Mouse (Mus musculus) intestine, postnatal 0 days (tissue): ENCODE results near the gene Dact3. TPM values are rescaled to one million over a fixed set of nuclear protein-coding genes. Genes with fewer than 3 reads are reported as not detected.

Experiments
- ATAC-seq: fragments of 200-750 bp; cut with Nextera tagmentation; 2 replicates; pipeline ENCODE4 v1.8.0; 2017; ENCODE audit warnings: mild to moderate bottlenecking, moderate TSS enrichment, moderate library complexity
- H3K27ac ChIP-seq: fragments of 300-500 bp; sonication (generic); 2 replicates; pipeline ENCODE4 v1.5.1; 2014; ENCODE audit warnings: mild to moderate bottlenecking, low read depth, low read length, moderate library complexity
- H3K27me3 ChIP-seq: fragments of 300-500 bp; sonication (generic); replicated peaks from 2 replicates; pipeline ENCODE4 v1.6.1; 2014; ENCODE audit warnings: low read length, mixed read lengths; ENCODE audit not compliant: control insufficient read depth, insufficient read depth
- H3K36me3 ChIP-seq: fragments of 300-500 bp; sonication (generic); 2 replicates; pipeline ENCODE4 v1.6.1; 2014; ENCODE audit warnings: mild to moderate bottlenecking, moderate library complexity; ENCODE audit not compliant: control insufficient read depth, insufficient read depth
- H3K4me1 ChIP-seq: fragments of 300-500 bp; sonication (generic); replicated peaks from 2 replicates; pipeline ENCODE4 v1.6.1; 2014; ENCODE audit warnings: antibody characterized with exemption, low read length, mixed read lengths; ENCODE audit not compliant: control insufficient read depth, insufficient read depth
- H3K4me2 ChIP-seq: fragments of 300-500 bp; sonication (generic); replicated peaks from 2 replicates; pipeline ENCODE4 v1.6.1; 2014; ENCODE audit warnings: low read depth, mild to moderate bottlenecking, moderate library complexity
- H3K4me3 ChIP-seq: fragments of 300-500 bp; sonication (generic); 2 replicates; pipeline ENCODE4 v1.5.1; 2014; ENCODE audit warnings: low read depth, low read length
- H3K9ac ChIP-seq: fragments of 300-500 bp; sonication (generic); 2 replicates; pipeline ENCODE4 v1.6.1; 2014; ENCODE audit warnings: mild to moderate bottlenecking, low read depth, low read length
- H3K9me3 ChIP-seq: fragments of 300-500 bp; sonication (generic); 2 replicates; pipeline ENCODE4 v1.6.1; 2016; ENCODE audit warnings: mixed run types; ENCODE audit not compliant: control insufficient read depth
- CTCF ChIP-seq: sonication (generic); IDR thresholded peaks from 2 replicates; pipeline ENCODE4 v1.5.1; 2016; ENCODE audit warnings: low read depth, mild to moderate bottlenecking, control low read depth, antibody characterized with exemption, moderate library complexity
- WGBS: fragments of 180-500 bp; shearing (Covaris S2); extraction: QIAGEN DNeasy Blood & Tissue Kit; methylation state at CpG from one replicate; pipeline ENCODE4 v1.1.7; 2014; 5-methylcytosine and 5-hydroxymethylcytosine counted together
- polyA plus RNA-seq: library from polyadenylated mRNA; unstranded; fragments of >200 nt; fragmentation: Nextera tagmentation; extraction: Ambion mirVana; gene quantifications from 2 replicates; pipeline ENCODE4 v1.2.1, GENCODE M21; 2015

Gene Dact3
- polyA plus RNA-seq, 1 experiment from 2014 or later: 3.7 TPM

DNA sequence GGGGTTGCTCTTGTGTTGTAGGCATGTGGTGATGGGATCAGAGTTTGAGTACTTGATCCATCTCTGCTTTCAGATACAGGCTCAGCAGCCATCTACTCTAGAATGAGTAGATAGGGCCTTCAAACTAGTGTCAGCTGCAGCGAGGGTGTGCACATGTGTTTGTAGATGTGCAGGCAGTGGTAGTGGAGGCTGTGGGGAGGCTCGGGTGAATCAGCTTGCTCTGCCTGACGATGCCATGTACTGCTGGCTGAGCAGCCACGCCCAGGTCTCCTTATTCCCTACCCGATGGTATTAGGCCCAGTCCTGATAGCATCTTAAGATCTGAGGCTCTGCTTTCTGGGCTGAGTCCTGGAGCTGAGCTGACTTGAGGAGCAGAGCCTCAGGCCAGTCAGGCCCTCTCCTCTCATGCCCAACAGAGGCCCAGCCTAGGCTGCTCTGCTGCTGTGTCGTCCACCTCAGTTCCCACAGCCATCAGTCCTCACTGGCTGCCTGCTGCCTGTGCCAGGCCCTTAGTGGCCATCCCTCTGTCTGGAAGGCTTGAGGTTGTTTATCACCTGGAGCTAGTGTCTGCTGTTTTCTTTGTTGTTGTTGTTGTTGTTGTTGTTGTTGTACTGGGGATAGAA lies 36.2 kb upstream of the Dact3 start:
- Histone ChIP-seq H3K27ac (no peak overlapping the region), H3K4me1 (no peaks in the 10 kb centered on the region), H3K9me3 (no peaks in the 10 kb centered on the region), H3K4me3 (no peak overlapping the region), H3K4me2 (no peak overlapping the region), H3K36me3 (peaks cover 49% of the 10 kb centered on the region), H3K9ac (no peak overlapping the region), H3K27me3 (no peaks in the 10 kb centered on the region)
- no peak for ATAC-seq
- 68% methylated on average over 6 of the region's 6 CpGs for WGBS
- TF ChIP-seq CTCF: no peak

- peaks cover 46% of the 10 kb centered on the region for H3K36me3 ChIP-seq
- ATAC-seq: no peak
- no peak overlapping the region for H3K9ac ChIP-seq
- H3K4me3 ChIP-seq: no peak overlapping the region
- no peak for TF ChIP-seq CTCF
- no peaks in the 10 kb centered on the region for H3K4me1 ChIP-seq
- WGBS: 91% methylated on average over 12 of the region's 12 CpGs
- no peak overlapping the region for H3K4me2 ChIP-seq
- H3K27me3 ChIP-seq: no peaks in the 10 kb centered on the region
- H3K9me3 ChIP-seq: no peaks in the 10 kb centered on the region
- H3K27ac ChIP-seq: no peak overlapping the region
These were observed 35.5 kb upstream of the Dact3 start for GRCm38 (mm10) chr7:16839427-16840108.

GRCm38 (mm10) chr7:16840109-16840491 lies 35.0 kb upstream of the Dact3 start:
- H3K27ac ChIP-seq: no peak overlapping the region
- H3K27me3 ChIP-seq: no peaks in the 10 kb centered on the region
- no peak overlapping the region for H3K4me2 ChIP-seq
- TF ChIP-seq CTCF: no peak
- H3K9ac ChIP-seq: no peak overlapping the region
- no peak for ATAC-seq
- H3K9me3 ChIP-seq: no peaks in the 10 kb centered on the region
- peaks cover 41% of the 10 kb centered on the region for H3K36me3 ChIP-seq
- no peak overlapping the region for H3K4me3 ChIP-seq
- WGBS: 70% methylated on average over 2 of the region's 2 CpGs
- H3K4me1 ChIP-seq: no peaks in the 10 kb centered on the region

GRCm38 (mm10) chr7:16841078-16841477 lies 34.0 kb upstream of the Dact3 start:
- Histone ChIP-seq H3K27me3 (no peaks in the 10 kb centered on the region), H3K4me2 (no peak overlapping the region), H3K36me3 (peaks cover 39% of the 10 kb centered on the region), H3K9ac (no peak overlapping the region), H3K4me3 (no peak overlapping the region), H3K9me3 (no peaks in the 10 kb centered on the region), H3K4me1 (no peaks in the 10 kb centered on the region), H3K27ac (peak overlapping the region; percentile 57)
- no peak for ATAC-seq
- TF ChIP-seq CTCF: no peak
- 70% methylated on average over 4 of the region's 4 CpGs for WGBS

- Histone ChIP-seq H3K9me3 (no peaks in the 10 kb centered on the region), H3K4me2 (peak overlapping the region; percentile 84), H3K27me3 (no peaks in the 10 kb centered on the region), H3K36me3 (peaks cover 34% of the 10 kb centered on the region), H3K27ac (peak overlapping the region; percentile 57), H3K4me1 (no peaks in the 10 kb centered on the region), H3K9ac (0 out of 2 replicates have a peak overlapping the region, but pooled peaks have one; percentile 80), H3K4me3 (peak overlapping the region; percentile 76)
- TF ChIP-seq CTCF: no peak
- 34% methylated on average over 11 of the region's 11 CpGs for WGBS
- no peak for ATAC-seq
These were observed 33.3 kb upstream of the Dact3 start for GRCm38 (mm10) chr7:16841561-16842560.

GRCm38 (mm10) chr7:16842645-16843063 lies 32.5 kb upstream of the Dact3 start, which contains the start of gene Prkd2:
Gene Prkd2 (plus strand): TSS chr7:16842902.
- Histone ChIP-seq H3K9ac (peak within 1 kb of the TSS; percentile 80), H3K4me2 (peak within 1 kb of the TSS; percentile 84), H3K36me3 (peaks cover 33% of the 10 kb centered on the region), H3K9me3 (no peaks in the 10 kb centered on the region), H3K27me3 (no peaks in the 10 kb centered on the region), H3K4me3 (peak within 1 kb of the TSS; percentile 76), H3K4me1 (no peaks in the 10 kb centered on the region), H3K27ac (peak within 1 kb of the TSS; percentile 76)
- TF ChIP-seq CTCF: no peak
- ATAC-seq: peak; percentile 67
- WGBS: under 1% methylated on average over 32 of the region's 32 CpGs
